Mouse (Mus musculus) olfactory bulb, adult 2 months (tissue): ENCODE data around the gene Gpr68. TPM values are rescaled to one million over a fixed set of nuclear protein-coding genes. Genes with fewer than 3 reads are reported as not detected.

ENCODE experiments used
- H3K27ac ChIP-seq: fragments of 200-500 bp; 2 replicates; pipeline ENCODE4 v1.5.1; 2012; ENCODE audit warnings: low read depth, low read length; ENCODE audit not compliant: insufficient read depth
- H3K4me1 ChIP-seq: fragments of 200-500 bp; 2 replicates; pipeline ENCODE4 v1.6.1; 2012; ENCODE audit warnings: low read length; ENCODE audit not compliant: control insufficient read depth, insufficient read depth
- H3K4me3 ChIP-seq: fragments of 200-500 bp; 2 replicates; pipeline ENCODE4 v1.5.1; 2012; ENCODE audit warnings: mild to moderate bottlenecking, low read depth, low read length, moderate library complexity; ENCODE audit not compliant: insufficient read depth
- CTCF ChIP-seq: fragments of 200-500 bp; IDR thresholded peaks from 2 replicates; pipeline ENCODE4 v1.5.1; 2012; ENCODE audit warnings: low read depth, mild to moderate bottlenecking, low read length, moderate library complexity; ENCODE audit not compliant: insufficient read depth
- POLR2A ChIP-seq: fragments of 200-500 bp; IDR thresholded peaks from 2 replicates; pipeline ENCODE4 v1.6.1; 2012; ENCODE audit warnings: mild to moderate bottlenecking, low read depth, low read length, moderate library complexity; ENCODE audit not compliant: insufficient read depth
- WGBS: fragments of 180-500 bp; shearing (Covaris S2); methylation state at CpG from one replicate; pipeline ENCODE4 v1.1.7; 2018; 5-methylcytosine and 5-hydroxymethylcytosine counted together
- polyA plus RNA-seq: library from polyadenylated mRNA; stranded (reverse); fragments of >200 nt; gene quantifications from 2 replicates; pipeline ENCODE4 v1.2.4, GENCODE M21; 2012; ENCODE audit warnings: low replicate concordance; ENCODE audit not compliant: missing spikeins, insufficient read depth, insufficient read length

The Gpr68 gene
- polyA plus RNA-seq, 1 experiment = not detected

DNA sequence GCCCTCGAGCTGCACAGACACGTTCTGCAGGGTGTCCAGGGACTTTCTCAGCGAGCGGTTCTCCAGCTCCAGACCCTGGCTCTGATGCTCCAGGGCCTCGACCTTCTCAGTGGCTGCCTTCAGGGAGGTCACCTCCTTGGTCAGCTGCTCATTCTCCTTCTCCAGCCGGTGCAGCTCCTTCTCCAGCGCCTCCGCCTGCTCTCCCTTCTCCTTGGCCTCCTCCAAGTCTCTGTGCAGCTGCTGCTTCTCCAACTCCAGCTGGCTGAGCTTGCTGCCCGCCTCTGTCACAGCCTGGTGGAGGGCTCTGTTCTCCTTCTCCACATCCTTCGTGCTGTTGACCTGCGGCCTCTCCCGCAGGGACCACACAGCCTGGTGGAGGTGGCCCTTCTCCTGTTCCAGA, 37.5 kb upstream of the Gpr68 start:
- WGBS = 85% methylated on average over 12 of the region's 12 CpGs

DNA sequence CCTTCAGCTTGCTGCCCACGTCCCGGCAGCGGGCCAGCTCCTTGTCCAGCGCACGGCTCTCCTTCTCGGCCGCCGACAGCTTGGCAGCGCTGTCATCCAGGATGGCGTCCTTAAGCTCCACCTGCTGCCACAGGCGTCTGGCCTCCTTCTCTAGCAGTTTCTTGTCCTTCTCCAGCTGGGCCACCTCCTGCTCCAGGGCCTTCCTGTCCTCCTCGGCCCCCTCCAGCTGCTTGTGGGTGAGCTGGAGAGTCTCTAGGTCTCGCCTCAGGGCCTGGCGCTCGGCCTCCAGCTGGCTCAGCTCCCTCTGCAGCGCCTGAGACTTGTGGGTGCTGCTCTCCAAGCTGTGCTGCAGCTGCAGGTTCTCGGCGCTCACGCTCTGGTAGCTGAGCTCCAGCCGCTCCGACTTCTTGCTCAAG, 36.9 kb upstream of the Gpr68 start:
- Histone ChIP-seq H3K4me3 (no peak overlapping the region), H3K27ac (no peak overlapping the region), H3K4me1 (no peaks in the 10 kb centered on the region)
- WGBS = 90% methylated on average over 21 of the region's 21 CpGs
- no peak for TF ChIP-seq POLR2A
- TF ChIP-seq CTCF = no peak

More for the DNA sequence above, 37.5 kb upstream of the Gpr68 start:
- no peak overlapping the region for H3K4me3 ChIP-seq
- TF ChIP-seq POLR2A = no peak
- no peak for TF ChIP-seq CTCF
- H3K27ac ChIP-seq = no peak overlapping the region
- no peaks in the 10 kb centered on the region for H3K4me1 ChIP-seq

DNA sequence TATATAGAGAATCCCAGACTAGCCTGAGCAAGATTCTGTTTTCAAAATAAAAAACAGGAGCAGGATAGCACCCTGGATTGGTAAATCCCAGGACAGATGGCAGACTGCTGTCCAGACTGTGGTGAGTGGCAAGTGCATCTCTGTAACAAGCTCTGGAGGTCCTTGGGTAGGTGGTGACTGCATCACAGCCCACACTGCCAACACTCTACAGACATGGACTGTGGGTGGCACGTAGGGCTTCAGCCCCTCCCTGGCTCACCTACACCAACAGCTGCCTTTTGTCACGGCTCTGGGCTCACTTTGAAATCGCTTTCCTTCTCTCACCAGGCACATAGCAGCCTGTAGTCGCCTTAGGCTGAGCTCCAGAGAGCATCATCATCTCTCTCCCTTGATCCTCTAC, 35.1 kb upstream of the Gpr68 start:
- Histone ChIP-seq H3K27ac (no peak overlapping the region), H3K4me3 (no peak overlapping the region), H3K4me1 (no peaks in the 10 kb centered on the region)
- TF ChIP-seq CTCF (no peak), POLR2A (no peak)
- 78% methylated on average over 4 of the region's 4 CpGs for WGBS

DNA sequence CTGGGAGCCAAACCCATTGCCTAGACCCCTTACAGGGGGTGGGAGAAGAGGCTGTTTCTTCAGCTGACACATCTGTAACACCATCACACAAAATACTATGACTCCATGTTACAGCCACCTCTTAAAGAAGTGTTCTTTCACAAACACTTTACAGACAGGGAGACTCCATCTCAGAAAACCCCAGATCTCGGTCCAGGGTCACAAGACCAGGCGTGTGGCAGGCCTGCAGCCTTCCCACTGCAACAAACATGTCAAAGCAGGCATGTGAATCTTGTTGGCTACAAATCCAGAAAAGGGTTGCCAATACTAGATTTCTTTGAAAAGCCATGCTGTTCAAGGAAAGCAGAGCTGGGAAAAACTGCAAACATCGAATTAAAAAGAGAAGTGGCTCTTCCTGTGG, 33.4 kb upstream of the Gpr68 start:
- Histone ChIP-seq H3K4me1 (no peaks in the 10 kb centered on the region), H3K4me3 (no peak overlapping the region), H3K27ac (no peak overlapping the region)
- WGBS = 92% methylated on average over 3 of the region's 3 CpGs
- TF ChIP-seq CTCF = no peak
- TF ChIP-seq POLR2A = no peak

DNA sequence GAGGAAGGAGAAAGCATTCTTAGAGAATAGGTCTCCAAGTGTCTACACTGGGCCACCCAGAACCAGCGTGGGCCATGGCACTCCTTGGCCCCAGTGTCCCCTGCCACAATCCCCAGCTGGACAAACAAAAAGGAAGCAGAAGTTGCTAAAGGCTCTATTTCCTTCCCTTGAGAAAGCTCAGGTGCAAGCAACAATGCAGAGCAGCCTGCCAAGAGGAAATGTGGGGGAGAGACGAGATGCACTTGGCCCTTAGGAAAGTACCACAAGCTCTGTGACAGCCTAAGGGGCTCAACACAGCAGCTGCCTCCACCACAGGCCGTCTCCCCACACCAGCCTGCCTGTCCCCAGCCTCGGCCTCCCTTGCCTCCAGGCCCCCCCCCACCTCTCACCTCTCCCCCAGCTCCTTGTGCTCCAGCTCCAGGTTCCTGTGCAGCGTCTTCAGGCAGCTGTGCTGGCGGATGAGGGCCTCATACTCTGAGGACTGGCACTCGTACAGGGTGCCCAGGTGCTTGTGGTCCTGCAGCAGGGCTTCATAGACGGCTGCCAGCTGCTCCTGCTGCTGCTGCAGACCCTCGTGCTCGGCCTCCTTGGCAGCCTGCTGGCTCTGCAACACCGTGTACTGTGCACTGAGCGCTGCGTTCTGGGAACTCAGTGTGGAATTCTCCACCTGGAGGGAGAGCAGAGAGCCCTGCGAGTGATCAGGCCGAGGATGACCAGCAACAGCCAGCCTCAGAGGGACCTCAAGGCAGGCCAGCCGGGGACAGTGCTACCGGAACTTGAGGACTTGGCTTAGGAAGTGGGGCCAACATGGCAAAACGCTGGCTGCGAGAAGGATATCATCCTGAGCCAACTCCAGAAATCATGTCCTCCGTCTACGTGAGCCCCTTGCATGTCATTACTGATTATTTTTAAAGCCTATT, 29.7 kb upstream of the Gpr68 start:
- TF ChIP-seq POLR2A (no peak), CTCF (no peak)
- 75% methylated on average over 21 of the region's 21 CpGs for WGBS
- Histone ChIP-seq H3K4me3 (no peak overlapping the region), H3K27ac (no peak overlapping the region), H3K4me1 (no peaks in the 10 kb centered on the region)

DNA sequence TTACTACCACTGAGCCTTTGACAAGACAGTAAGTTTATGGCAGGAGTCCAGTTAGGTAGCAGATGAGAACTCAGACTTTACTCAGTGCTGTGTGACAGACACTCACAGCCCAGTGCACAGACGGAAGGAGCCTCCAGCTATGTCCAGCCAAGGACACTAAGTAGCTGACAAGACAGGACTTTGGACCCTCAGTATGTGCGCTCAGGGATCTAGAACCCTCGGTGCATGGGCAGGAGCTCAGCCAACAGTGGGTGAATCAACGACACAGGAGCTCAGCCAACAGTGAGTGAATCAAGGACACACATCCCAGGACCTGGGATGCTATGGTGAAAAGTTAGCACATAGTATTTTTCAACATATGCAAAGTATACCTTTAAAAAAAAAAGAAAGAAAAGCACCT, 28.7 kb upstream of the Gpr68 start:
- WGBS = 89% methylated on average over 4 of the region's 4 CpGs

DNA sequence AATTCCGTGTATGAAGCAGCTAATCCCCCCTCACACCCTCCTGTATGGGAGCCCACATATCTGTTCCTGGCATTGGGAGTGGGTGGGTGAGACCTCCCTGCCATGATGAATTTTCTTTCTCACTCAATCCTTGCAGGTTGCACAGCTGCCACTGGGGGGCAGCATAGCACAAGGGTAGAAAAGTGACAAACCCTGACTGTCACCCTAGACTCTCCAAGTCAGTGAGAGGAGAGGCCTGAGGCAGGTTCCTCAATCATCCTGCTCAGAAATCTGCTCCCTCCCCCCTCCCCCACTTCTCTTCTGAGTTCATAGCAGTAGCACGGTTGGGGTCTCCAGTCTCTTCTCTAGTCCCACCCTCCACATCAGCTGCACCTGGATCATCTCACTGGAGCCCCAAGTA, 28.1 kb upstream of the Gpr68 start:
- no peak for TF ChIP-seq POLR2A
- peak; percentile 49; the same call in 1 of the 2 replicates for TF ChIP-seq CTCF
- H3K4me3 ChIP-seq = no peak overlapping the region
- WGBS = 8% methylated on average over 2 of the region's 2 CpGs
- no peaks in the 10 kb centered on the region for H3K4me1 ChIP-seq
- no peak overlapping the region for H3K27ac ChIP-seq

More for the DNA sequence above, 28.7 kb upstream of the Gpr68 start:
- H3K4me1 ChIP-seq = no peaks in the 10 kb centered on the region
- TF ChIP-seq CTCF = no peak
- TF ChIP-seq POLR2A = no peak
- H3K4me3 ChIP-seq = no peak overlapping the region
- no peak overlapping the region for H3K27ac ChIP-seq

DNA sequence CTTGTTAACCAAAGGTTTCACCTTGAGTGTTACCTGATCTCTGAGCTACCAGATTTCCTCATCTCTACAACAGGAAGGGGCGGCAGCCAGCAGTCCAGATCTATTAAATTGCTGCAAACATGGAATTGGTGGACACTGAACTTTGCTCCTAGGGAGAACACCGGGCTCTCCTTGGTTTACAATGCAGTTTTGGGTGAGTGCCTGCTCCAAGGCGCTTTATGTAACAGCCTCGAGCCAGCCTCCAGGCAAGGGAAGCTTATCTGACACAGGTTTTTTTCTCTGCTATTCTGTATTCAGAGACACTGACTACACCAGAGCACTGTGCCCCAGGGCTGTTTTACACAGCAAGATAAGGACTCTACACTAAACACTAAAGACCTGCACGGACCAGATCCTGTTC, 26.8 kb upstream of the Gpr68 start:
- 82% methylated on average over 5 of the region's 5 CpGs for WGBS
- TF ChIP-seq POLR2A = no peak
- no peak for TF ChIP-seq CTCF
- no peaks in the 10 kb centered on the region for H3K4me1 ChIP-seq

DNA sequence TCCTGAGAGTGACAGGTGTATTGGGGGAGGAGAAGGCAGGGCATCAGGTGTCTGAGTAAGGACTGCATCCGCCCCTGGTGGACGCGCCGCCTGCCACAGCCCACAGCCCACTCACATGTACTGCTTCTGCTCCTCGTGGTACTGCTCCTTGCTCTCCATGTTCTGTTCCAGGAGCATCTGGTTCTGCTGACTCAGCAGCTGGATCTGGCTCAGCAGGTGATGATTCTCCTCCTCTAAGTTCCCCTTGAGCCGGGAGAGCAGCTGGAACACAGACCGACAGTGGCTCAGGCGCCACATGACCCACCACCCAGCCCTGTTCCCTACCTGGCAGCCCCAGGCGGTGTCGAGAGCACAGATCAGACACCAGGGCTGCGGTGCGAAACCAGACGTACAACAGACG, 23.7 kb upstream of the Gpr68 start:
- TF ChIP-seq POLR2A (no peak), CTCF (no peak)
- Histone ChIP-seq H3K4me1 (no peaks in the 10 kb centered on the region), H3K4me3 (no peak overlapping the region), H3K27ac (no peak overlapping the region)
- 94% methylated on average over 14 of the region's 14 CpGs for WGBS

More for the DNA sequence above, 26.8 kb upstream of the Gpr68 start:
- Histone ChIP-seq H3K27ac (no peak overlapping the region), H3K4me3 (no peak overlapping the region)
